Mouse (Mus musculus) spleen, adult 2 months (tissue): Measurements from ENCODE around the gene Smc3.

ENCODE experiments used
- CTCF ChIP-seq: fragments of 200-500 bp; IDR thresholded peaks from 2 replicates; pipeline ENCODE4 v1.5.1; 2011; ENCODE audit warnings: mild to moderate bottlenecking, inconsistent platforms; ENCODE audit not compliant: insufficient read depth, insufficient read length, insufficient replicate concordance; ENCODE audit errors: extremely low read depth
- POLR2A ChIP-seq: fragments of 200-500 bp; IDR thresholded peaks from 2 replicates; pipeline ENCODE4 v1.6.1; 2011; ENCODE audit warnings: low read depth, low read length, inconsistent platforms

DNA sequence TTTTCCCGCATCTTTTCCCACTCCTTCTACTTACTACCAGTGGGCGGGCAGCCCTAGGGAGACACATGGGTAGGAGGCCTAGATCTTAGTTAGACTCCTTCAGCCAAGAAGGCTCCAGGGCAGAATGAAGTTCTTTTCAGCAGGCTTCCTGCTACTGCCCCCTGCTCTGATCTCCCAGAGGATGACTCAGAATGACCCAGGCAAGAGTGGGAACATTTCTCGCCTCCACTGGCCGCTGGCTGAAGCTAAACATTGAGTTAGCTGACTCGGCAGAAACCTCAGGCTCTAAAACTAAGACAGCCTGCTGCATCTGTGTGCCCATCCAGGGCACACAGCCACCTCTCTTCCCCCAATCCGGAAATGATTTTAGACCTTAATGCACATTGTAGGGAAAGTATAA lies 47.4 kb upstream of the Smc3 start:
- TF ChIP-seq CTCF (no peak), POLR2A (no peak)
